Mouse (Mus musculus): ENCODE data around the gene Olfr181.

Gene Olfr181

DNA sequence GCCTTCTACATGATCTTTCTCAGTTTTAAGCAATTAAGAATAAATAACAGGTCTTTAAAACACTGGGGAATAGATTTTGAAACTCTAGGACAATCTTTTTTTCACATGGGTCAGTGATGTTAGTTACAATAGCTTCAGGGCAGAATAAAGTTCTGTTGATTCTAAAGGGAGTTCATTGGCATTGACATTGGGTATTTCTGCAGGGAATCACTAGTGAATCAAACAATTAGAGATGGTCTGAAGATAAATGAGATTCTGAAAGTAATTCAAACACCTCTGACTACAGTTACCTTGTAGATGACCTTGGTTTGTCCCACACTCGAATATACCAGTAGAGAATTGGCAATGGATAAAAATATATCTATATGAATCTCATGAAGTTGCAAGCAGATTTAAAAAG, at the start of gene Olfr181:
Olfr181 (minus strand) TSS at position 101 of the 400 bp plus-strand sequence.
- H3K4me1 ChIP-seq (replicated peaks; ENCODE audit: low read depth, low read length) = no peaks in the 10 kb centered on the region
- H3K4me3 ChIP-seq (replicated peaks; ENCODE audit: low read length) = no peak within 1 kb of the TSS
- TF ChIP-seq NANOG (IDR thresholded peaks at IDR 0.05; ENCODE audit: borderline replicate concordance, low read length) (no peak), CTCF (conservative IDR thresholded peaks at IDR 0.05; ENCODE audit: low read length) (no peak), POU5F1 (IDR thresholded peaks at IDR 0.05; ENCODE audit: borderline replicate concordance, low read length) (no peak)
- no peaks in the 10 kb centered on the region for H3K36me3 ChIP-seq (ENCODE audit: insufficient read depth, low read length)
- H3K9me3 ChIP-seq (ENCODE audit: low read length) = no peaks in the 10 kb centered on the region
- H3K27me3 ChIP-seq (ENCODE audit: insufficient read depth, low read length) = no peaks in the 10 kb centered on the region

DNA sequence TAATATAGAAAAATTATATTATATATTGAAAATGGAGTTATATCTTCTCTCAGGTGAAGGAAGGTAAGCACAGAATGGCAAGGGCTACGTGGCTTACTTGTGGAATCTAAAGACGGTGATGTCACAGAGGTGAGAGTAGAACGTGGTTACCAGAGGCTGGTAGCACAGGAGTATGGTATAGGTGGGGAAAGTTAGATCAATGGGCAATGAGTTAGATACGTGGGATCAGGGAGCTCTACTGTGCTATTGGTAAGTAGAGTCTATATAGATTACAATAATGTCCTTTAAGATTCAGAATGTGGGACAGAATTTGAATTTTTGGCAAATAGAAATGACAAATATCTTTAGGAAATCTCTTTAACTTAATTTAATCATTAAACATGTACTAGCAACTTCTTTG, 737 bp upstream of the Olfr181 start, which contains the start of gene Olfr180:
Olfr180 (minus strand) TSS at position 101 of the 400 bp plus-strand sequence.
- Histone ChIP-seq H3K9me3 (ENCODE audit: low read length) (no peaks in the 10 kb centered on the region), H3K4me3 (replicated peaks; ENCODE audit: low read length) (no peak within 1 kb of the TSS), H3K27me3 (ENCODE audit: insufficient read depth, low read length) (no peaks in the 10 kb centered on the region), H3K36me3 (ENCODE audit: insufficient read depth, low read length) (no peaks in the 10 kb centered on the region), H3K4me1 (replicated peaks; ENCODE audit: low read depth, low read length) (no peaks in the 10 kb centered on the region)
- TF ChIP-seq NANOG (IDR thresholded peaks at IDR 0.05; ENCODE audit: borderline replicate concordance, low read length) (no peak), CTCF (conservative IDR thresholded peaks at IDR 0.05; ENCODE audit: low read length) (no peak), POU5F1 (IDR thresholded peaks at IDR 0.05; ENCODE audit: borderline replicate concordance, low read length) (no peak)

DNA sequence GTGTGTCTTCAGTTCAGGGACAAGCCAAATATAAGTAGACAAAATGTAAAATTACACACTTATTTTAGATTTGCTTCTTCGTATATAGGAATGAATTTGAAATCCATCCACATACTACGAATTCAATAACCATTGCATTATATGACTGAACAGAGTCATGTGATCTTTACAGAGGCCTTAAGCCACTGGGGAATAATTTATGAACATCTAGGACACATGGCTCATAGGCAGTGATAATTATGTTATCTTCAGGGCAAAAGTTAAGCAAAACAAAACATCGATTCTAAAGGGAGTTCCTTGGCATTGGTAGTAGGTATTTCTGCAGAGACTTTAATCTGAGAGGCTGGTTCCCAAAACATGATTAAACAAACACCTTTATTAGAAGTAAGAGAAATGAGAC, 36.6 kb downstream of the Olfr181 start, which contains the start of gene Olfr178:
Olfr178 (minus strand) TSS at position 101 of the 400 bp plus-strand sequence.
- no peak within 1 kb of the TSS for H3K4me3 ChIP-seq (replicated peaks; ENCODE audit: low read length)
- no peaks in the 10 kb centered on the region for H3K36me3 ChIP-seq (ENCODE audit: insufficient read depth, low read length)
- no peaks in the 10 kb centered on the region for H3K4me1 ChIP-seq (replicated peaks; ENCODE audit: low read depth, low read length)
- H3K27me3 ChIP-seq (ENCODE audit: insufficient read depth, low read length) = no peaks in the 10 kb centered on the region
- TF ChIP-seq POU5F1 (IDR thresholded peaks at IDR 0.05; ENCODE audit: borderline replicate concordance, low read length) (no peak), CTCF (conservative IDR thresholded peaks at IDR 0.05; ENCODE audit: low read length) (no peak), NANOG (IDR thresholded peaks at IDR 0.05; ENCODE audit: borderline replicate concordance, low read length) (no peak)
- no peaks in the 10 kb centered on the region for H3K9me3 ChIP-seq (ENCODE audit: low read length)

DNA sequence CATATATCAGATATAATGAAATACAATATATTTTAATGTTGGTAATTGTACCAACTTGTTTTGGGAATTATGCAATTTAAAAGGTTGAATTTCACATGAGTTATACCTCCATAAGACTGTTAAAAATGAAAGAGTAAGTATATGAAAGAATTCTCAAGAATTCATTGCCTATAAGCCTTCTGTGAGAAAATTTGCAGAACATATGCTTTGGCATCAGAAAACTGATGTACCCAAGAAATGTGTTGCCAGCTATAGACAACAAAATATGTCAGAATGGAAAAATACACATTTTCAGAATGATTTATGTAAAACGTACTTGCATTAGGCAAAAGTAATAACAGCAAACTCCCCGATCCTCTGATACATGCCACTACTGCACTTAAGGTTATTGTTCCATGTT, 44.1 kb downstream of the Olfr181 start:
- no peaks in the 10 kb centered on the region for H3K4me1 ChIP-seq (replicated peaks; ENCODE audit: low read depth, low read length)
- no peak for TF ChIP-seq POU5F1 (IDR thresholded peaks at IDR 0.05; ENCODE audit: borderline replicate concordance, low read length)
- no peak for TF ChIP-seq CTCF (conservative IDR thresholded peaks at IDR 0.05; ENCODE audit: low read length)
- no peak for TF ChIP-seq NANOG (IDR thresholded peaks at IDR 0.05; ENCODE audit: borderline replicate concordance, low read length)
- no peaks in the 10 kb centered on the region for H3K27me3 ChIP-seq (ENCODE audit: insufficient read depth, low read length)
- H3K4me3 ChIP-seq (replicated peaks; ENCODE audit: low read length) = no peak overlapping the region
- H3K9me3 ChIP-seq (ENCODE audit: low read length) = no peaks in the 10 kb centered on the region
- H3K36me3 ChIP-seq (ENCODE audit: insufficient read depth, low read length) = no peaks in the 10 kb centered on the region
